Mouse (Mus musculus) liver (tissue): Measurements from ENCODE around the gene Pcmt1.

Experiments used
- DNase-seq: peaks from one replicate; pipeline ENCODE4 v3.0.0-alpha.2; 2020; ENCODE audit warnings: mixed read lengths

Gene Pcmt1

DNA sequence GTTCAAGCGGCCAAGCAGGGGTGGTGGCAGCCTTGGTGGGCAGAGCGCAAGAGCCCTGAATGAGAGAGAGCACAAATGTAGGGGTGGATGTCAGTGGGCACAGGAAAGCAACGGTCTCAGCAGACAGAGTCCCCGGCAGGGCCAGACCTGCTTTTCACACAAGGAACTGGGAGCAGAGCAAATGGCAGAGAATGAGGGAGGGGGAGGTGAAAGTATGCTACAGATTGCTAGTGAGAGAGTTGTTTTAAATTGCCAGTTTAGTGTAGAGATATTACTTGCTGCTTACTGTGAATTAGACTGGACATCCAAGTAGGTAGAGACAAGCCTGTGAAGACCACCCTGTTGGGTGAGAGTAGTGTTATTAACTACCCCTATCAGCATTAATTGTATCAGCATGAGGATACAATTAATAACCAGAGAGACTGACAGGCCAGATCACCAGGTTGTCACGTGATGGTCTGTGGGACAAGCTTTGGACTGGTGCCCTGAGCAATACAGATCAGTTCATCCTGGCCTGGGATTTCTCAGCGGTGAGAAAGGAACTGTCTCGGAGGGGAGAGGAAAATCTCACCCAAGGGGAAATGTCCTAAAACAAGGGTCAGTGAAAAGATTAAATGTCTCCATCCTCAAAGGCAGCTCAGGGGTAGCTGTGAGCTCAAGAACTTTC lies 97.9 kb downstream of the Pcmt1 start:
- DNase-seq, result no peak

DNA sequence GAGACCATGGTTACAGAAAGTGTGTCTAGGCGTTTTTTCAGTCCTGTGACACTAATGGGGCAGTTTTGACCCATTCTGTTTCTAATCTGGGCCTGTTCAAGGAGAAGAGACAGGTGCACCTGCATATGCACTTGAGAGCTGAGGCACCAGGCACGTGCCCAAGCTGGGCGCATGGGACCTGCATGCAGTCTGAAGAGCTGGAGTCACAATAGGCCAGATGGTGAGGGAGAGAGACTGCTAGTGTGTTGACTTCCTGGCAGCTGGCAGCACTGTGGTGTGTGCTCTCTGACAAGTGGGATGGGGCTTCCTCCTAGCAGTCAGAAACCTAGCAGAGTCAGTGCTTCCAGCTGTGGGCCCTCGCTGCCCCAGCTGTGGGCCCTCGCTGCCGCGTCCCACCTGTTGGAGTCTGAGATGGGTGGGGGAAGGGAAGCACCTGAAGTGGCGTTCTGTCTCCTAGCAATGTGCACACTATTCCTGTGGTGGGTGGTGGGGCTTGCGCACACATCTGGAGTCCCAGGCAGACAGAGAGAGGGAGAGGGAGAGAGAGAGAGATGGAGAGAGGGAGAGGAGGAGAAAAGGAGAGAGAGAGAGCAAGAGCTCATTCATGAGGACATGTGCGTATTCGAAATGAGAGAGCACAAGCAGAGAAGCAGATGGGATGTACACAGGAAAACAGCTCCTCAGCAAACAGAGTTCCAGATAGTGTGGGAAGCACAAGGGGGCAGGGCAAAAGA lies 98.6 kb downstream of the Pcmt1 start:
- DNase-seq, result no peak

DNA sequence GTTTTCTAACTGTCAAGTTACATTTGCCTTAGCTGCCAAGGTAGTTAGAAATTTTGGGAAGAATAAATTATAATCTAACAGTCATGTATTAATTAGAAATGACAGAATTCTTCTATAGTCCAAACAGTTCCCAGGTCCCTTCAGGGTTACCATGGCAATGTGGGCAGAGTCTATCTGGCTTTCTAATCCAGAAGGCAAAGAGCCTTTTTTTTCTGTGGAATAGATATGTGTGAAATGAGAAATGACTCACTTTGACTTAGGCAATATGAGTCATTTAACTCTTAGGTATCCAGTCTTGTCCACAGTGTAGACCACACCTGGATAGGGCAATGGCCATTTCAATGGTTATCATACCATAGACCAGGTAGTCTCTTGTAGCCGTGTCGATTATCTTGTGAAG lies 99.5 kb downstream of the Pcmt1 start:
- DNase-seq, result no peak
